Mouse (Mus musculus) heart, embryonic 13.5 days (tissue): ENCODE data around the gene Pirb. TPM values are rescaled to one million over a fixed set of nuclear protein-coding genes. Genes with fewer than 3 reads are reported as not detected.

ENCODE experiments used
- ATAC-seq: fragments of 200-750 bp; cut with Nextera tagmentation; 2 replicates; pipeline ENCODE4 v1.8.0; 2017; ENCODE audit warnings: moderate TSS enrichment; ENCODE audit not compliant: insufficient number of reproducible peaks, low FRiP score, low TSS enrichment; ENCODE audit errors: extremely low read depth
- H3K27ac ChIP-seq: fragments of 300-500 bp; sonication (generic); replicated peaks from 2 replicates; pipeline ENCODE4 v1.5.1; 2015; ENCODE audit warnings: moderate library complexity, mild to moderate bottlenecking, inconsistent platforms
- H3K27me3 ChIP-seq: fragments of 300-500 bp; sonication (generic); replicated peaks from 2 replicates; pipeline ENCODE4 v1.6.1; 2015; ENCODE audit warnings: mild to moderate bottlenecking, inconsistent platforms
- H3K36me3 ChIP-seq: fragments of 300-500 bp; sonication (generic); 2 replicates; pipeline ENCODE4 v1.6.1; 2015; ENCODE audit warnings: mild to moderate bottlenecking, inconsistent platforms
- H3K4me1 ChIP-seq: fragments of 300-500 bp; sonication (generic); 2 replicates; pipeline ENCODE4 v1.6.1; 2015; ENCODE audit warnings: inconsistent platforms
- H3K4me2 ChIP-seq: fragments of 300-500 bp; sonication (generic); 2 replicates; pipeline ENCODE4 v1.6.1; 2015; ENCODE audit warnings: inconsistent platforms, mild to moderate bottlenecking, moderate library complexity
- H3K4me3 ChIP-seq: fragments of 300-500 bp; sonication (generic); 2 replicates; pipeline ENCODE4 v1.5.1; 2015; ENCODE audit warnings: moderate library complexity, mild to moderate bottlenecking, inconsistent platforms
- H3K9ac ChIP-seq: fragments of 300-500 bp; sonication (generic); 2 replicates; pipeline ENCODE4 v1.6.1; 2015; ENCODE audit warnings: inconsistent platforms, mild to moderate bottlenecking, moderate library complexity
- H3K9me3 ChIP-seq: fragments of 300-500 bp; sonication (generic); 2 replicates; pipeline ENCODE4 v1.6.1; 2016; ENCODE audit warnings: inconsistent platforms
- WGBS: fragments of 180-500 bp; shearing (Covaris S2); methylation state at CpG from one replicate; pipeline ENCODE4 v1.1.7; 2015; ENCODE audit warnings: mixed read lengths; 5-methylcytosine and 5-hydroxymethylcytosine counted together
- polyA plus RNA-seq: library from polyadenylated mRNA; unstranded; fragments of >200 nt; fragmentation: Nextera tagmentation; extraction: Ambion mirVana; gene quantifications from 2 replicates; pipeline ENCODE4 v1.2.1, GENCODE M21; 2015

Gene Pirb
- polyA plus RNA-seq, 1 experiment from 2014 or later: 0.32 TPM

- Histone ChIP-seq H3K4me2 (peak overlapping the region; percentile 75), H3K27me3 (no peaks in the 10 kb centered on the region), H3K4me1 (peaks cover 38% of the 10 kb centered on the region), H3K36me3 (peaks cover 42% of the 10 kb centered on the region), H3K9me3 (no peaks in the 10 kb centered on the region), H3K9ac (peak overlapping the region; percentile 94), H3K4me3 (peak overlapping the region; percentile 79), H3K27ac (peak overlapping the region; percentile 95)
- ATAC-seq: no peak; the same call in 1 of the 2 replicates
- WGBS: 30% methylated on average over 15 of the region's 15 CpGs
These were observed 55.5 kb downstream of the Pirb start for GRCm38 (mm10) chr7:3664524-3665214.

Other genes starting within 250 kb of the Pirb start
- gene Tarm1, start 217.8 kb downstream of the Pirb start, polyA plus RNA-seq: not detected in 2 replicates
- gene Oscar, start 104.2 kb downstream of the Pirb start, polyA plus RNA-seq: 0.15 TPM in 1 of 2 replicates, not detected in the other
- gene Ndufa3, start 103.0 kb downstream of the Pirb start, polyA plus RNA-seq: 703 and 780 TPM in 2 replicates
- 13.5 and 15.1 TPM in 2 replicates for gene Tfpt, start 90.5 kb downstream of the Pirb start, polyA plus RNA-seq
- 60.9 and 69.9 TPM in 2 replicates for gene Prpf31, start 90.4 kb downstream of the Pirb start, polyA plus RNA-seq
- 31.1 and 33.3 TPM in 2 replicates for gene Cnot3, start 75.1 kb downstream of the Pirb start, polyA plus RNA-seq
- 17.0 and 18.3 TPM in 2 replicates for gene Leng1, start 54.6 kb downstream of the Pirb start, polyA plus RNA-seq
- 4.0 and 4.6 TPM in 2 replicates for gene Tmc4, start 42.8 kb downstream of the Pirb start, polyA plus RNA-seq
- 194 and 226 TPM in 2 replicates for gene Tsen34, start 27.5 kb downstream of the Pirb start, polyA plus RNA-seq
- gene Mboat7, start 26.9 kb downstream of the Pirb start, polyA plus RNA-seq: 35.5 and 40.7 TPM in 2 replicates
- gene Rps9, start 16.4 kb downstream of the Pirb start, polyA plus RNA-seq: 844 and 931 TPM in 2 replicates
- not detected in 2 replicates for gene Gm15448, start 105.3 kb upstream of the Pirb start, polyA plus RNA-seq
- gene Pira2, start 124.7 kb upstream of the Pirb start, polyA plus RNA-seq: 0.10 TPM in 1 of 2 replicates, not detected in the other
- not detected in 2 replicates for gene Gm14548, start 177.7 kb upstream of the Pirb start, polyA plus RNA-seq
- 0.08 TPM in 1 of 2 replicates, not detected in the other for gene Lilra6, start 195.1 kb upstream of the Pirb start, polyA plus RNA-seq